Mouse (Mus musculus) heart, embryonic 10.5 days (tissue): ENCODE results near the gene Ang4. TPM values are rescaled to one million over a fixed set of nuclear protein-coding genes. Genes with fewer than 3 reads are reported as not detected.

ENCODE experiments used
- DNase-seq: peaks from one replicate; pipeline ENCODE4 v3.0.0-alpha.2; 2017; ENCODE audit warnings: low spot score
- H3K27ac ChIP-seq: fragments of 300-500 bp; sonication (generic); 2 replicates; pipeline ENCODE4 v1.5.1; 2016; ENCODE audit warnings: mild to moderate bottlenecking
- H3K27me3 ChIP-seq: fragments of 300-500 bp; sonication (generic); 2 replicates; pipeline ENCODE4 v1.6.1; 2016; ENCODE audit warnings: mild to moderate bottlenecking; ENCODE audit not compliant: poor library complexity, insufficient read depth, severe bottlenecking
- H3K36me3 ChIP-seq: fragments of 300-500 bp; sonication (generic); 2 replicates; pipeline ENCODE4 v1.6.1; 2016; ENCODE audit warnings: mild to moderate bottlenecking, moderate library complexity
- H3K4me1 ChIP-seq: fragments of 300-500 bp; sonication (generic); 2 replicates; pipeline ENCODE4 v1.6.1; 2016; ENCODE audit warnings: mild to moderate bottlenecking
- H3K4me3 ChIP-seq: fragments of 300-500 bp; sonication (generic); 2 replicates; pipeline ENCODE4 v1.5.1; 2016; ENCODE audit warnings: mild to moderate bottlenecking, moderate library complexity
- H3K9me3 ChIP-seq: fragments of 300-500 bp; sonication (generic); 2 replicates; pipeline ENCODE4 v1.6.1; 2016; ENCODE audit warnings: mild to moderate bottlenecking, moderate library complexity
- WGBS: fragments of 180-500 bp; shearing (Covaris S2); methylation state at CpG from one replicate; pipeline ENCODE4 v1.1.7; 2016; 5-methylcytosine and 5-hydroxymethylcytosine counted together
- polyA plus RNA-seq: library from polyadenylated mRNA; unstranded; fragments of >200 nt; fragmentation: Nextera tagmentation; extraction: Ambion mirVana; gene quantifications from 2 replicates; pipeline ENCODE4 v1.2.1, GENCODE M21; 2016

Gene Ang4
- polyA plus RNA-seq, 1 experiment from 2014 or later: not detected

DNA sequence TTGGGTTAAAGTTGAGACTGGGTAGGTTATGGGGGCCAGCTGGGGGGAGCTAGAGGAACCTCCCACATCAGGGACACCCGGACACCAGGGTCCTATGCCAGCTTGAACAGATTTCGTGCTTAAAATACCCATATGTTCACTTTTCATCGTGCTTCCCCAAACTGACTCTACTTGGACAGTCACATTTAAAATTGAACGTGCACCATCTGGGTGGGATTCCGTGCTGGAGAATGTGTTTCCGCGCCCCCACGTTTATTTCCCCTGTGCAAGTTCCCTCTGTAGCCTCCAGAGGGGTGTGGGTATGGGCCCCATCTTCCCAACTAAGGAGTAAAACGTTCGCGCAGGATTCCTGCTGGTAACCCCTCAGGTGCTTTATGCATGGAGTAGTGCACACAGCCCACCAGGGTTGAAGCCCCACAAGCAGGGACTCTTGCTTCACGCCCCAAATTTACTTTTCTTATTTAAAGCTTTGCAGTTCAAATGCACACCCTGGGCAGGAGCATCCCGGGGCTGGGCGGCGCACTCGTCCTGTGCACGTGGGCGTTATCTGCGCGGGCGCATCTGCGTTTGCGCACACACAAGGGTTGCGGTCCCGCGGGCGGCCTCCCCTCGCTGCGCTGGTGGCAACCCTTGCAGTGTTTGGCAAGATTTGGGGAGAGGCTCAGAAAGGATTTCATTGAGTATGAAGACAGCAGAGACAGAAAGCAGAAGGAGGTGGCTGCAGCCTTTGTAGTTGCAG, 34.8 kb downstream of the Ang4 start:
- DNase-seq: no peak
- Histone ChIP-seq H3K4me3 (peak overlapping the region; percentile 65), H3K4me1 (peaks cover 15% of the 10 kb centered on the region), H3K27ac (no peak overlapping the region), H3K36me3 (no peaks in the 10 kb centered on the region), H3K27me3 (peaks cover 55% of the 10 kb centered on the region), H3K9me3 (no peaks in the 10 kb centered on the region)
- 3% methylated on average over 29 of the region's 29 CpGs for WGBS

DNA sequence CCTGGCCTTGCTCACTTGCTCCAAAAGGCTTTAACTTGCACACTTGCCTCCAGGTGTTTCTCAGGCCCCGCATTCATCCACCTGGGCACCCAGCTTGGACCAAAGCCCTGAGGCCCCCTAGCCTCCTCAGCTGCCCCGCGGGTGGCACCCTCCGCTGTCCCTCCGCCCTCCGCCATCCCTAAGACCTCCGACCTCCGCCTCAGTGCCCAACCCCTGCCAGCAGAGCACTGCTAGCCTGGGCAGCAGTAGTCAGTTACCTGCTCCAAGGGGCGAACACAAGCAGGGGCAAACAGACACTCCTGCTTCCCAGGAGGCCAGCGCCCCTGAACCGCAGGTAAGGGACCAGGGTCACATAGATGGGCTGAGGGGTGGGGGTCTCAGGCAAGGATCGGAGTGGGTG, 35.4 kb downstream of the Ang4 start:
- Histone ChIP-seq H3K27ac (no peak overlapping the region), H3K9me3 (no peaks in the 10 kb centered on the region), H3K4me3 (no peak overlapping the region), H3K4me1 (peaks cover 15% of the 10 kb centered on the region), H3K27me3 (peaks cover 55% of the 10 kb centered on the region), H3K36me3 (no peaks in the 10 kb centered on the region)
- no peak for DNase-seq
- 14% methylated on average over 12 of the region's 12 CpGs for WGBS

DNA sequence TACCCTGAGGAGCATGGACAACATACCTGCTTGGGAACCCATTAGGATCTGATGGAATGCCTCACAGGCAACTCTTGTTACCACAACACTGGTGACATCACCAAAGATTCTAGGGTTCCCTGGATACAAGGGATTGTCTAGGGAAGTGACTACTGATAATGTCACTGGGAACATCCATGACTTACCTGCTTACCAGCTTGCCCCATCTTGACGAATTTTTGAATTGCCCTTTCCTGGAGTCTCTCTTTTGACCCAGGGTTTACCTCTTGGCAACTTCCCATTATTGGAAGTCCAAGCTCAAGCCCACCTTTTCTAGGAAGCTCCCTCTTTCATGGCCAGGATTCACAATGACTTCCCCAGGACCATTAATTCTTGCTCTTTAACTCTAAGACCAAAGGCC, 56.3 kb downstream of the Ang4 start, which contains the start of gene Gm5800:
TSS of gene Gm5800 (minus strand) at position 101 of the 400 bp plus-strand sequence.
- no peak for DNase-seq
- Histone ChIP-seq H3K27me3 (no peaks in the 10 kb centered on the region), H3K4me3 (no peak within 1 kb of the TSS), H3K27ac (no peak within 1 kb of the TSS), H3K4me1 (no peaks in the 10 kb centered on the region), H3K36me3 (no peaks in the 10 kb centered on the region), H3K9me3 (no peaks in the 10 kb centered on the region)
- 45% methylated on average over 1 of the region's 1 CpGs for WGBS

Other genes starting within 250 kb of the Ang4 start
- 0.08 TPM in 1 of 2 replicates, not detected in the other for gene Gm5622, start 220.8 kb downstream of the Ang4 start, polyA plus RNA-seq
- not detected in 2 replicates for gene Gm17175, start 199.5 kb downstream of the Ang4 start, polyA plus RNA-seq
- not detected in 2 replicates for gene Gm17174, start 181.5 kb downstream of the Ang4 start, polyA plus RNA-seq
- not detected in 2 replicates for gene Gm17078, start 162.3 kb downstream of the Ang4 start, polyA plus RNA-seq
- gene Gm4181, start 137.9 kb downstream of the Ang4 start, polyA plus RNA-seq: not detected in 2 replicates
- gene Gm17079, start 78.1 kb downstream of the Ang4 start, polyA plus RNA-seq: not detected in 2 replicates
- gene Gm5800, start 56.4 kb downstream of the Ang4 start, polyA plus RNA-seq: not detected in 2 replicates
- gene AY358078, start 26.5 kb upstream of the Ang4 start, polyA plus RNA-seq: not detected in 2 replicates
- not detected in 2 replicates for gene Ear6, start 80.1 kb upstream of the Ang4 start, polyA plus RNA-seq
- 40.0 and 45.1 TPM in 2 replicates for gene Mettl17, start 111.3 kb upstream of the Ang4 start, polyA plus RNA-seq
- gene Slc39a2, start 119.3 kb upstream of the Ang4 start, polyA plus RNA-seq: 0.53 and 0.63 TPM in 2 replicates
- gene Ndrg2, start 140.6 kb upstream of the Ang4 start, polyA plus RNA-seq: 92.7 and 155 TPM in 2 replicates
- not detected in 2 replicates for gene Tppp2, start 144.8 kb upstream of the Ang4 start, polyA plus RNA-seq
- not detected in 2 replicates for gene Rnase13, start 149.2 kb upstream of the Ang4 start, polyA plus RNA-seq
- gene Arhgef40, start 211.1 kb upstream of the Ang4 start, polyA plus RNA-seq: 72.3 and 86.4 TPM in 2 replicates
- 0.27 and 0.57 TPM in 2 replicates for gene Tmem253, start 242.1 kb upstream of the Ang4 start, polyA plus RNA-seq
- gene Zfp219, start 247.1 kb upstream of the Ang4 start, polyA plus RNA-seq: 21.5 and 31.1 TPM in 2 replicates